Mouse (Mus musculus): ENCODE results near the gene Adam26b. TPM values are rescaled to one million over a fixed set of nuclear protein-coding genes. Genes with fewer than 3 reads are reported as not detected.
"Not testable (repeated sequence)": the region's sequence is repeated elsewhere in the genome, so short reads cannot be mapped to it uniquely, and the experiment has no call there.

The Adam26b gene
- not detected for polyA plus RNA-seq (2017; shearing (Covaris generic))

GRCm38 (mm10) chr8:43528006-43528405 is at the start of gene Adam26b:
Gene Adam26b (minus strand): TSS chr8:43528106.
- not testable (repeated sequence) for ATAC-seq

- ATAC-seq: not testable (repeated sequence)
Observed at GRCm38 (mm10) chr8:43576607-43577006, 48.7 kb upstream of the Adam26b start, which contains the start of gene Adam26a. Gene Adam26a (minus strand): TSS chr8:43576707.

Other genes with a start within 250 kb of the Adam26b start
- gene Zfp42, start 221.1 kb downstream of the Adam26b start, polyA plus RNA-seq (2017; shearing (Covaris generic)): not detected
- gene Adam26a, start 48.6 kb upstream of the Adam26b start, polyA plus RNA-seq (2017; shearing (Covaris generic)): not detected
- not detected for gene Gm5346, start 99.2 kb upstream of the Adam26b start, polyA plus RNA-seq (2017; shearing (Covaris generic))
- not detected for gene Adam34, start 181.9 kb upstream of the Adam26b start, polyA plus RNA-seq (2017; shearing (Covaris generic))

Measured in inflammation-experienced regulatory T-cells, adult 6 months (primary cell).